Comparison of ENCODE assay signal across 9 mouse cellular contexts in genomic region chr2:27043461-27043860, GRCm38 (mm10). TPM values are rescaled to one million over a fixed set of nuclear protein-coding genes. Genes with fewer than 3 reads are reported as not detected.
DNase-seq lines count a peak whose midpoint lies in the region; ATAC-seq and TF ChIP-seq lines count a peak whose summit lies in the region.
"Had no signal": no experiment of that assay in that cellular context is flagged by ENCODE, and none has a peak within 500 bp of the region (broad histone marks: within the 10 kb centered on the region; RNA-seq: fewer than 3 reads in every experiment).

No protein-coding gene starts in this region.

- ATAC-seq in Patski: no peak
- peak; percentile 84 for ATAC-seq in intestine, embryonic 14.5 days (replicated peaks; ENCODE audit: low FRiP score, low TSS enrichment, low read depth)

- H3K4me3 ChIP-seq in cortical plate, adult 2 months (ENCODE audit: insufficient read depth, low read length): no peak overlapping the region
- H3K4me3 ChIP-seq in intestine, embryonic 14.5 days (ENCODE audit: low read depth, low read length): no peak overlapping the region

- H3K9ac ChIP-seq in intestine, embryonic 14.5 days (ENCODE audit: low read length): no peak overlapping the region

- POLR2A ChIA-PET in Patski (lab: Charles Lee): no interaction called here

- intact Hi-C loops in left cerebral cortex, postnatal 10 days (cut with DNase I): loop anchor here (1.0 to 5.0 kb wide), 2 partner anchors 79 to 194 kb away; no protein-coding TSS in a partner anchor

- no peak overlapping the region for H3K4me2 ChIP-seq in intestine, embryonic 14.5 days (ENCODE audit: low read length)

- CTCF ChIA-PET in Patski (lab: Charles Lee): interaction anchor here (0.7 to 3.7 kb wide), 11 partner anchors 10 to 193 kb away, joined by 3 to 21 read pairs (median 3); no protein-coding TSS in a partner anchor

- WGBS in intestine, embryonic 14.5 days: 20% methylated on average over 3 of the region's 3 CpGs

- H3K36me3 ChIP-seq in intestine, embryonic 14.5 days (ENCODE audit: control insufficient read depth, insufficient read depth, low read length): no peaks in the 10 kb centered on the region

- TF ChIP-seq POLR2A in cortical plate, adult 2 months (IDR thresholded peaks at IDR 0.05; ENCODE audit: extremely low read depth, insufficient read depth, low read length): no peak

- no peaks in the 10 kb centered on the region for H3K4me1 ChIP-seq in cortical plate, adult 2 months (ENCODE audit: control insufficient read depth, insufficient read depth, low read length)
- peaks cover 5% of the 10 kb centered on the region; the same call in 1 of the 2 replicates for H3K4me1 ChIP-seq in intestine, embryonic 14.5 days (replicated peaks; ENCODE audit: control insufficient read depth, insufficient read depth, low read length)

- TF ChIP-seq CTCF in Patski (IDR thresholded peaks at IDR 0.05): peak; percentile 78
- TF ChIP-seq CTCF in cortical plate, adult 2 months (IDR thresholded peaks at IDR 0.05; ENCODE audit: extremely low read depth, insufficient read depth, low read length): peak; percentile 83

- in situ Hi-C loops in Patski (cut with MboI; ENCODE audit: low pct_unique_long_range_greater_than_20kb): loop anchor here (5.0 to 25.0 kb wide), 3 partner anchors 189 to 399 kb away; partner anchors contain the start of genes Brd3os and Vav2

- no peaks in the 10 kb centered on the region for H3K9me3 ChIP-seq in intestine, embryonic 14.5 days (ENCODE audit: control insufficient read depth, low read length)

- H3K27ac ChIP-seq in cortical plate, adult 2 months (ENCODE audit: insufficient read depth, low read length): no peak overlapping the region
- H3K27ac ChIP-seq in intestine, embryonic 14.5 days (ENCODE audit: low read depth): no peak overlapping the region
- H3K27ac ChIP-seq: macrophage had no signal

- H3K27me3 ChIP-seq in Patski: peaks cover 11% of the 10 kb centered on the region
- H3K27me3 ChIP-seq in intestine, embryonic 14.5 days (replicated peaks; ENCODE audit: control insufficient read depth, insufficient read depth, low read length): no peaks in the 10 kb centered on the region

- DNase-seq in Patski (ENCODE audit: low read depth, low spot score): no peak
- peak; percentile 78 for DNase-seq in gastrocnemius, postnatal 25 days
- DNase-seq in intestine, embryonic 14.5 days (ENCODE audit: low spot score): peak; percentile 90
- peak; percentile 86 to 90 for DNase-seq in left cerebral cortex, postnatal 10 days (ENCODE audit: extremely low spot score in 1 of 2, low spot score in 2 of 2)
- peak; percentile 86 for DNase-seq in mesoderm, embryonic 11.5 days (ENCODE audit: low read depth, low spot score)
- peak; percentile 66 for DNase-seq in skeletal muscle tissue, adult 2 months (ENCODE audit: low read depth, low spot score)
- peak; percentile 55 for DNase-seq in yolk sac, embryonic 10.5 days (ENCODE audit: low spot score)

RNA-seq across cellular contexts. Expression of gene Slc2a6, which starts 15.7 kb away (rescaled TPM):
- polyA plus RNA-seq in Patski (2021): 0.21 TPM
- 43.2 and 46.6 TPM in 2 replicates for polyA plus RNA-seq in cortical plate, adult 2 months (2012; rRNA removed)
- under 1 TPM; 0.10 to 0.16 TPM for total RNA-seq in gastrocnemius, postnatal 25 days (2021)
- polyA plus RNA-seq in intestine, embryonic 14.5 days (2014; fragmentation: Nextera tagmentation; extraction: Ambion mirVana): 0.76 and 0.94 TPM in 2 replicates
- total RNA-seq in left cerebral cortex, postnatal 10 days (2021): 10 to 100 TPM; 42.2 to 43.7 TPM

RNA-seq across cellular contexts. Expression of gene Mymk, which starts 28.5 kb away (rescaled TPM):
- polyA plus RNA-seq in Patski (2021): 0.22 TPM
- polyA plus RNA-seq in cortical plate, adult 2 months (2012; rRNA removed): 0.51 and 0.69 TPM in 2 replicates
- 10 to 100 TPM in 1 of 2 experiments, 1 to 10 TPM in 1; 4.8 to 14.4 TPM for total RNA-seq in gastrocnemius, postnatal 25 days (2021)
- polyA plus RNA-seq in intestine, embryonic 14.5 days (2014; fragmentation: Nextera tagmentation; extraction: Ambion mirVana): not detected in 2 replicates
- total RNA-seq in left cerebral cortex, postnatal 10 days (2021): under 1 TPM; 0.59 to 0.69 TPM
- polyA plus RNA-seq: macrophage had no signal

RNA-seq across cellular contexts. Expression of gene Cacfd1, which starts 33.7 kb away (rescaled TPM):
- 47.6 TPM for polyA plus RNA-seq in Patski (2021)
- polyA plus RNA-seq in cortical plate, adult 2 months (2012; rRNA removed): 63.7 and 64.1 TPM in 2 replicates
- total RNA-seq in gastrocnemius, postnatal 25 days (2021): 10 to 100 TPM; 27.9 to 30.2 TPM
- polyA plus RNA-seq in intestine, embryonic 14.5 days (2014; fragmentation: Nextera tagmentation; extraction: Ambion mirVana): 55.0 and 56.8 TPM in 2 replicates
- total RNA-seq in left cerebral cortex, postnatal 10 days (2021): 10 to 100 TPM; 58.1 to 67.4 TPM

RNA-seq across cellular contexts. Expression of gene Adamtsl2, which starts 35.7 kb away (rescaled TPM):
- polyA plus RNA-seq in Patski (2021): 0.49 TPM
- 32.0 and 36.7 TPM in 2 replicates for polyA plus RNA-seq in cortical plate, adult 2 months (2012; rRNA removed)
- total RNA-seq in gastrocnemius, postnatal 25 days (2021): 1 to 10 TPM; 8.2 to 8.7 TPM
- 2.0 TPM in 2 replicates for polyA plus RNA-seq in intestine, embryonic 14.5 days (2014; fragmentation: Nextera tagmentation; extraction: Ambion mirVana)
- total RNA-seq in left cerebral cortex, postnatal 10 days (2021): 10 to 100 TPM; 24.7 to 30.6 TPM
- polyA plus RNA-seq: macrophage had no signal

Comparison
In these comparisons a context has a peak if more than half of its experiments do, and no peak if none do; other contexts are left out.
1. RNA of gene Slc2a6, which starts 15.7 kb away (polyA plus RNA-seq): 43.2 to 46.6 TPM in cortical plate, adult 2 months; 0.76 to 0.94 TPM in intestine, embryonic 14.5 days and 0.21 TPM in Patski (single experiment); every median in the first group is over 10 times any median in the second.